Mouse (Mus musculus) testis, adult 2 months (tissue): ENCODE results near the gene Stox2. TPM values are rescaled to one million over a fixed set of nuclear protein-coding genes. Genes with fewer than 3 reads are reported as not detected.

Experiments
- H3K27ac ChIP-seq: fragments of 200-500 bp; 2 replicates; pipeline ENCODE4 v1.5.1; 2012; ENCODE audit warnings: low read depth, low read length; ENCODE audit not compliant: control insufficient read depth, insufficient read depth
- H3K27me3 ChIP-seq: fragments of 200-500 bp; 2 replicates; pipeline ENCODE4 v1.6.1; 2012; ENCODE audit warnings: mild to moderate bottlenecking, low read length, moderate library complexity; ENCODE audit not compliant: control insufficient read depth, insufficient read depth
- H3K36me3 ChIP-seq: fragments of 200-500 bp; 2 replicates; pipeline ENCODE4 v1.6.1; 2012; ENCODE audit warnings: mild to moderate bottlenecking, low read length; ENCODE audit not compliant: control insufficient read depth, insufficient read depth
- H3K4me1 ChIP-seq: fragments of 200-500 bp; 2 replicates; pipeline ENCODE4 v1.6.1; 2012; ENCODE audit warnings: low read length; ENCODE audit not compliant: control insufficient read depth, insufficient read depth
- H3K4me3 ChIP-seq: fragments of 200-500 bp; 2 replicates; pipeline ENCODE4 v1.5.1; 2012; ENCODE audit warnings: low read depth, mild to moderate bottlenecking, low read length, moderate library complexity, mixed read lengths; ENCODE audit not compliant: control insufficient read depth
- CTCF ChIP-seq: fragments of 200-500 bp; IDR thresholded peaks from 2 replicates; pipeline ENCODE4 v1.5.1; 2012; ENCODE audit warnings: low read depth, mild to moderate bottlenecking, inconsistent platforms, low read length, moderate library complexity; ENCODE audit not compliant: control insufficient read depth, insufficient read depth, insufficient replicate concordance
- POLR2A ChIP-seq: fragments of 200-500 bp; IDR thresholded peaks from 2 replicates; pipeline ENCODE4 v1.6.1; 2012; ENCODE audit warnings: low read depth, mild to moderate bottlenecking, inconsistent platforms, low read length, moderate library complexity; ENCODE audit not compliant: control insufficient read depth
- polyA plus RNA-seq: library from polyadenylated mRNA; depleted of rRNA; stranded (reverse); fragments of >200 nt; gene quantifications from 2 replicates; pipeline ENCODE4 v1.2.3, GENCODE M21; 2012

Gene Stox2
- polyA plus RNA-seq, 1 experiment, result 8.3 TPM

DNA sequence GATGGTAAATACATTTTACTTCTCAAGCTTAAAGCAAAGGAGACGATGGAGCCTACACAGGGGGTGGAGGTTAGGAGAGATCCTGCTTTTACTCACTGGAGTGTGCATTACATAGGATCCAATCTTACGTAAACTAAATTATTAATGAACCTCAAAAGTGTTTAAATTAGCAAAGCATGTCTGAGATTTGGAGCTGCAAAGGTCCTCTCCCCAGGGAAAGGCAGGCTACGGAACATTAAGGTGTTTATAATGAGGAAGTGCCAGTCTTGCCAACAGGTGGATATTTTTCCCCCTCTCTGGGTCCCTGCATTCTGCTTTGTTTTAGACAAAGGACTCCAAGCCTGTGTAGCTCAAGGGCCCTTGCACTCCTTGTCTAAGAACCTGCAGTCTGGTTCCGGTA lies 205.3 kb downstream of the Stox2 start:
- Histone ChIP-seq H3K27me3 (no peaks in the 10 kb centered on the region), H3K4me1 (no peaks in the 10 kb centered on the region), H3K4me3 (no peak overlapping the region), H3K27ac (no peak overlapping the region), H3K36me3 (no peaks in the 10 kb centered on the region)
- no peak for TF ChIP-seq CTCF
- TF ChIP-seq POLR2A, result no peak

DNA sequence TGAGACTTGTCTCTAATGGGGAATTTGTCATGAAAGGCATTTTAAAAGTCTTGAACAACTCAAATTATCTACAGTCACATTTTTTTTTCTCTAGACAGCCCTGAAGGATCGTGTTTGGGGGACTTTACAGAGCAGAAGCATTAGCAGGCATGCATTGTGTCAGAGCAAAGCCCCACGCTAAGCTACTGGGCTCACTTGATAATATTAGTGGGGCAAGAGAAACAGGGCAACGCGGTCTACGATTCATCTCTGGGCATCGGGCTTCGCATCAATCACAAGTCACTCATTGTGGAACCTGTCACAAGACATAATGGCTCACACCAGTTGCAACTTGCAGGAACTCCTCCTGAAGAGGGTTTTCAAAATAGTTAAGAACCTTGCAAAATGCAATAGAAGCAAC lies 205.9 kb downstream of the Stox2 start:
- H3K4me3 ChIP-seq, result no peak overlapping the region
- TF ChIP-seq CTCF, result no peak
- no peak for TF ChIP-seq POLR2A
- no peaks in the 10 kb centered on the region for H3K36me3 ChIP-seq
- no peak overlapping the region for H3K27ac ChIP-seq
- no peaks in the 10 kb centered on the region for H3K4me1 ChIP-seq
- no peaks in the 10 kb centered on the region for H3K27me3 ChIP-seq

DNA sequence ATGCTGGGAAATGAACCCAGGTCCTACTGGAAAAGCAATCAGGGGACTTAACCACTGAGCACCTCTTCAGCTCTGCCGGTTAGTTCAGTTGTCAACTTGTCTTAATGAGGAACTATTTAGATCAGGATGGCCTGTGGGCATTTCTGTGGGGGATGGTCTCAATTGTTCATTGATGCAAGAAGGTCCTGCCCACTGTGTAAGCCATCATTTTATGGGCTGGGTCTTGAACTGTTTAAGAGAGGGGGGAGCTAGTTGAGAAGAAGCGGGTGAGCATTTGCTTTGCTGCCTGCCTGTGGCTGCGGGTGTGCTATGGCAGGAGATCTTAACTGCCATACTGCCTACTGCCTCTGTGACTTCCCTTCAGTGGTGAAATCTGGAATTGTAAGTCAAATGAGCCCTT lies 214.1 kb downstream of the Stox2 start:
- no peaks in the 10 kb centered on the region for H3K27me3 ChIP-seq
- H3K27ac ChIP-seq, result no peak overlapping the region
- H3K36me3 ChIP-seq, result no peaks in the 10 kb centered on the region
- no peaks in the 10 kb centered on the region for H3K4me1 ChIP-seq
- TF ChIP-seq POLR2A (no peak), CTCF (no peak)
- no peak overlapping the region for H3K4me3 ChIP-seq

DNA sequence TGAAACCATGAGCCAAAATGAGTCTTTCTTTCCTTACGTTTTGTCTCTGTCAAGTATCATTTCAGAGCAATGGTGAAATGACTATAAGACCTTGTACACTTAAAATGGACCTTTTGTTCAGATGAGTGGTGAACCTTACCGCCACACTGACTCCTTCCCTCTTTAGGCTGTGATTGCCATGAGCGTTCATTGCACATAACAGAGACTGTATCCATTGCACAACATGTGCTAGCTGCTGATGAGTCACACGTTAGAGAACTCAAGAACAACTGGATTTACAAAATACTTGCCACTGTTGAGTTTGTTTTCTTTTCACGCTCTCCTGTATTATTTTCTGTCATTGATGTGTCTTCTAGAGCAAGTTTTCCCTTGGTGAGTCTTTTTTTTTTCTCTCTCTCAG lies 216.1 kb downstream of the Stox2 start:
- no peaks in the 10 kb centered on the region for H3K36me3 ChIP-seq
- TF ChIP-seq POLR2A, result no peak
- TF ChIP-seq CTCF, result no peak
- H3K4me3 ChIP-seq, result no peak overlapping the region
- no peaks in the 10 kb centered on the region for H3K27me3 ChIP-seq
- H3K4me1 ChIP-seq, result no peaks in the 10 kb centered on the region
- H3K27ac ChIP-seq, result no peak overlapping the region

DNA sequence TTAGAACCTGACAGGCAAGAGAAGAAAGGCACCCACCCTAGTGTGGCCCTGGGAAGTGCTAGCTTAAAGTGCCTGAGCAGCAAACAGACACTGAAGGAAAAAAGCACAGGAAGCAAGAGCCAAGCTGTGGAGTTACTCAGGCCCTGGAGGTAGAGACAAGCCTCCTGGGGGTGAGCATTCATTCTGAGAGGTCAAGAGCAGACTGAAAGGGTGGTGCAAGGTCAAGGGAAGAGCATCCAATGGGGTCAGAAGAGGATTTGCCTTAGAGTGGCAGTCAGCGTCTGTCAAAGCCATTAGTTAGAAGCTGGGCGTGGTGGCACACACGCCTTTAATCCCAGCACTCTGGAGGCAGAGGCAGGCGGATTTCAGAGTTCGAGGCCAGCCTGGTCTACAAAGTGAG lies 224.3 kb downstream of the Stox2 start:
- H3K27ac ChIP-seq, result no peak overlapping the region
- H3K27me3 ChIP-seq, result no peaks in the 10 kb centered on the region
- TF ChIP-seq CTCF (no peak), POLR2A (no peak)
- H3K4me1 ChIP-seq, result no peaks in the 10 kb centered on the region
- H3K36me3 ChIP-seq, result no peaks in the 10 kb centered on the region
- no peak overlapping the region for H3K4me3 ChIP-seq

DNA sequence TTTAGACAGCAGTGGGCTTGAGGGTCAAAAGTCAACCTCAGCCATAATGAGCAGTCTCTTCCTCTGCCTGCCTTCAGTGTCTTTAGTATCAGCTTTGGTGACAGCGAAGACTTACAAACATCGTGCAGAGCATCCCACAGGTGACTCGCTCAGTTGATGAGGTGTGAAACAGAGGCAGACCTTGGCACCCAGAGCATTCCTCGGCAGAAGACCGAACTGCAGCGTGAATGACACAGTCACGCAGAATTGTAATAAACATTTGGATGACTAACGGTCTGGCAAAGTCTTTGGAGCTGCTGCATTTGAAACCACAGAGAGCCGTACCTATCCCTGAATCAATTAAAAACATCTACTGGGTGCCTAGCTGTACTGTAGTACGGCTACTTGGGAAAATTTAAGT lies 225.0 kb downstream of the Stox2 start:
- Histone ChIP-seq H3K4me1 (no peaks in the 10 kb centered on the region), H3K36me3 (no peaks in the 10 kb centered on the region), H3K27me3 (no peaks in the 10 kb centered on the region), H3K4me3 (peak overlapping the region; percentile 46), H3K27ac (no peak overlapping the region)
- TF ChIP-seq POLR2A, result no peak
- no peak for TF ChIP-seq CTCF

DNA sequence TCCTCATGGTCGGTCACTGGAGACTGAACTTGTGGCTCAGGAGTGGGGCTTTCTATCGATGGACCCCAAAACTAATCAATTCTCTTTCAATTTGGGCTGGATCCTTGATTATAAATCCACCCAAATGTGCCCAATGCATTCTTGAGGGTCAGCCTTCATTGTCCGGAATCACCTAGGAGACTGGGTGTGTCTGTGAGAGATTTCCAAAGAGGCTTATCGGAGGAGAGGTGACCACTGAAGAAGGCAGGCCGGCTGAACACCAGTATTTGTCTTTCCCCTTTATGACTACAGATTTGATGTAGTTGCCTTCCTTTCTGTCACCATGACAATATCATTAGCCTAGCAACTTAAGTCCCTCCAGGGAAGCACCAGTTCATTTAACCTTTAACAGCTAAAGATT lies 225.8 kb downstream of the Stox2 start:
- H3K4me1 ChIP-seq, result no peaks in the 10 kb centered on the region

DNA sequence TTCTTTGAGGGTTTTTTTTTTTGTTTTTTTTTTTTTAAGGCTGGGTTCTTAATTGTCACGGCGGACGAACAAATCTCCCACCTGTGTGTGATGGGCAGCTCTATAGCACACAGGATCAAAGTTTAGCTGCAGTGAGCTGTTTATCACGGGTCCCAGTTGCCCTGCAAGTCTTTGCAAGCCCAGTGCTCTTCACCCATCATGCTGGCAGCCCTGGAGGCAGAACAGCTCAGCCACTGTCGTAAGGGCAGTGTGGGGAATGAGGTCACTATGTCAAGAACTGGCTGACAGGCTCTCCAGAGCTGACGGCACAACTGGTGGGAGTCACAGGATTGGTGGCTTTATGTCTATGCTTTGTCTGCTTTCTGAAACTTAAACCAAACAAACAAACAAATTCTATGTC lies 227.6 kb downstream of the Stox2 start:
- no peaks in the 10 kb centered on the region for H3K27me3 ChIP-seq
- H3K36me3 ChIP-seq, result no peaks in the 10 kb centered on the region
- TF ChIP-seq CTCF, result no peak
- no peak for TF ChIP-seq POLR2A
- peak overlapping the region; percentile 53 for H3K4me3 ChIP-seq
- no peaks in the 10 kb centered on the region for H3K4me1 ChIP-seq
- no peak overlapping the region for H3K27ac ChIP-seq

More for the DNA sequence above, 225.8 kb downstream of the Stox2 start:
- H3K4me3 ChIP-seq, result no peak overlapping the region; the same call in 1 of the 2 replicates
- no peaks in the 10 kb centered on the region for H3K27me3 ChIP-seq
- H3K27ac ChIP-seq, result no peak overlapping the region
- no peaks in the 10 kb centered on the region for H3K36me3 ChIP-seq
- TF ChIP-seq POLR2A, result no peak
- TF ChIP-seq CTCF, result no peak
